Mouse (Mus musculus) 3134 (cell line): ENCODE measurements around the gene Aven.
"Not testable (repeated sequence)": the region's sequence is repeated elsewhere in the genome, so short reads cannot be mapped to it uniquely, and the experiment has no call there.

ENCODE experiments used
- DNase-seq: peaks from one replicate; pipeline ENCODE4 v3.0.0-alpha.2; 2011; ENCODE audit warnings: low spot score; ENCODE audit not compliant: insufficient read length; ENCODE audit errors: extremely low read depth

The Aven gene

GRCm38 (mm10) chr2:112492856-112493538 is at the start of gene Aven:
TSS of gene Aven (plus strand) at chr2:112492964.
- DNase-seq = peak; percentile 85

GRCm38 (mm10) chr2:112443491-112443890 is 49.3 kb upstream of the Aven start:
- peak; percentile 69 for DNase-seq

GRCm38 (mm10) chr2:112445511-112445910 is 47.3 kb upstream of the Aven start:
- DNase-seq = peak; percentile 61

- not testable (repeated sequence) for DNase-seq
These were observed 44.7 kb upstream of the Aven start for GRCm38 (mm10) chr2:112448046-112448445.

GRCm38 (mm10) chr2:112448510-112449059 is 44.2 kb upstream of the Aven start:
- no peak for DNase-seq

GRCm38 (mm10) chr2:112449597-112450296 is 43.0 kb upstream of the Aven start:
- DNase-seq = no peak

GRCm38 (mm10) chr2:112452513-112452912 is 40.3 kb upstream of the Aven start:
- DNase-seq = not testable (repeated sequence)

GRCm38 (mm10) chr2:112454125-112454861 is 38.5 kb upstream of the Aven start:
- no peak for DNase-seq

GRCm38 (mm10) chr2:112454862-112455564 is 37.8 kb upstream of the Aven start, which contains the start of gene Emc7:
TSS of gene Emc7 (plus strand) at chr2:112454997.
- peak; percentile 98 for DNase-seq

- DNase-seq = no peak
These were observed 32.2 kb upstream of the Aven start for GRCm38 (mm10) chr2:112460557-112460956.

GRCm38 (mm10) chr2:112469542-112469941 is 23.2 kb upstream of the Aven start:
- DNase-seq = no peak

- no peak for DNase-seq
These were observed 21.8 kb upstream of the Aven start for GRCm38 (mm10) chr2:112470961-112471381.

- no peak for DNase-seq
These were observed 20.7 kb upstream of the Aven start for GRCm38 (mm10) chr2:112472076-112472475.

- no peak for DNase-seq
These were observed 17.6 kb upstream of the Aven start for GRCm38 (mm10) chr2:112474997-112475724.

- DNase-seq = no peak
These were observed 16.2 kb upstream of the Aven start for GRCm38 (mm10) chr2:112476554-112476953.

- no peak for DNase-seq
These were observed 12.1 kb upstream of the Aven start, which contains the start of gene Chrm5 for GRCm38 (mm10) chr2:112480669-112481068. TSS of gene Chrm5 (minus strand) at chr2:112480769.

GRCm38 (mm10) chr2:112481564-112481963 is 11.2 kb upstream of the Aven start:
- DNase-seq = peak; percentile 39

GRCm38 (mm10) chr2:112482533-112483333 is 10.0 kb upstream of the Aven start:
- DNase-seq = no peak

GRCm38 (mm10) chr2:112483334-112483651 is 9.5 kb upstream of the Aven start:
- no peak for DNase-seq
